Mouse (Mus musculus): ENCODE measurements around the gene Gcdh. TPM values are rescaled to one million over a fixed set of nuclear protein-coding genes. Genes with fewer than 3 reads are reported as not detected.
"Not testable (repeated sequence)": the region's sequence is repeated elsewhere in the genome, so short reads cannot be mapped to it uniquely, and the experiment has no call there.

Gcdh gene
- total RNA-seq, 2 experiments from 2014 or later: 55.0 to 56.0 TPM

DNA sequence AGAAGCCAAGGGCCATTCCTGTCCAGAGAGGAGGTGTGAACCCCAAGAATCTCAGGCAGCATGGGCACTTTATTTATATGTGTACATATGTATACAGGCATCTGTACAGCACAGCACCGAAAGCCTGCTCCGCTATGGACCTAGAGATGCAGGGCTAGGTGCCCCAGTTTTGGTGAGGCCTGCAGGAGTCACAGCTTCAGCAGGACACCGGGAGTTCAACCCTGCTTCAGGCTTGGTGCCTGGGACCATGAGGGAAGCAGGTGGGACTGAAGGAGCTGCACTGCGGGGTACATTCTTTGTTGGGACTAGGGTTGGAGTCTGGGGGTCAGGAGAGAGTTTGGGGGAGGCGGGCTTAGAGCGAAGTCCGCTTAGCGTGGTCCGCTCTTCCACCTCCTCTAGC is 18.1 kb upstream of the Gcdh start:
- no peak for DNase-seq (ENCODE audit: low spot score in 2 of 2)

DNA sequence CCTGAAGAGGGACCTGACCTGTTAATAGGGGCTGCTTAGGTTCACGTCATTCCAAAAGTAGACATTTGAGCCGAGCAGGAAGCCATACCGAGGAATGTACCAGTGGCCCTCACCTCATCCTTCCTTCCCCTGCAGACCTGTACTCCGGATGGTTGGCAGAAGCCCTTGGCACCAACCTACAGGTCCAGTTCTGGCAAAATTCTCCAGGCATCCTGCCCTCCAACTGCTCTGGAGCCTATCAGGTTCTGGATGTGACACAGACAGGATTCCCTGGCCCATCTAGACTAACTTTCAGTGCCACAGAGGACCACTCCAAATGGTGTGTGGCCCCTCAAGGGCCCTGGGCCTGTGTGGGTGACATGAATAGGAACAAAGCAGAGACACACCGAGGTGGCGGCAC is 16.8 kb upstream of the Gcdh start:
- no peak for DNase-seq (ENCODE audit: low spot score in 2 of 2)

DNA sequence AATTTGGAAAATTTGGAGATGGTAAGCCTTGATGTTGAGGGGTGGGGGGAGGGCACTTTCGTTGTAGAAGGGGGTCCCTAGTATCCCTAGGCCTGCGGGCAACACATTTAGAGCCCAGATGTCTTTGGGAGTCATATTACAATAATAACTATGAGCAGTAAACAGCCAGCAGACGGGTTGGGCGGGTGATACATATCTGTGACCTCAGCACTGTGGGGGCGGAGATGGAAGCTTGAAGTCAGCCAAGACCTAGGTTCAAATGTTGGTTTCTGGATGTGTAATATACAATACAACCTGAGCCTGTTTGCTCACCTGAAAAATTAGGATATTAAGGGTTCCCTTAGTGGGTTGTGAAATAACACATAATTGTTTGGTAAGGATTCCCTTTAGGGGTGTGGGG is 16.2 kb upstream of the Gcdh start:
- DNase-seq (ENCODE audit: low spot score in 2 of 2): no peak

DNA sequence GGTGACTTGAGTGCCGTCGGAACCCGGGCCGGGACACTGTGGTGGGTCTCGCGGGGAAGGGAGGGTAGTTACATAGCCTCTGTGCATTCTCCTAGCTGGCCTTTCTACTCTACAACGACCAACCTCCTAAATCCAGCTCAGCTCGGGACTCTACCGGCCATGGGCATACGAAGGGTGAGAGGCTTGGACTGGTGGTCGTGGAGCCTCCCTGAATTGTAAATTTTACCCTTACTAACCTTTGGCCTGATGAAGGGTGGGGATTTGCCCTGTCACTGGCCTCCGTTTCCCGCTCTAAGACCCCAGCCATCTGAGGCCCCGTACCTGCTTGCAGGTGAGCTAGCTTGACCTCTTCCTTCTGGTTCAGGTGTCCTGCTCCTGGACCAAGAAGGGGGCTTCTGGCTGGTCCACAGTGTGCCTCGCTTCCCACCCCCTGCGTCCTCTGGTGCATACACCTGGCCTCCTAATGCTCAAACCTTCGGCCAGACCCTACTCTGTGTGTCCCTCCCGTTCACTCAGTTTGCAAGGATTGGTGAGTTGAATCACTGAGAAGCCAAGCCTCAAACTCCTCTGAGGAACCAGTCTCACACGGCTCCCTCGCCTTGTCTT is 15.5 kb upstream of the Gcdh start:
- DNase-seq (ENCODE audit: low spot score in 2 of 2): no peak

DNA sequence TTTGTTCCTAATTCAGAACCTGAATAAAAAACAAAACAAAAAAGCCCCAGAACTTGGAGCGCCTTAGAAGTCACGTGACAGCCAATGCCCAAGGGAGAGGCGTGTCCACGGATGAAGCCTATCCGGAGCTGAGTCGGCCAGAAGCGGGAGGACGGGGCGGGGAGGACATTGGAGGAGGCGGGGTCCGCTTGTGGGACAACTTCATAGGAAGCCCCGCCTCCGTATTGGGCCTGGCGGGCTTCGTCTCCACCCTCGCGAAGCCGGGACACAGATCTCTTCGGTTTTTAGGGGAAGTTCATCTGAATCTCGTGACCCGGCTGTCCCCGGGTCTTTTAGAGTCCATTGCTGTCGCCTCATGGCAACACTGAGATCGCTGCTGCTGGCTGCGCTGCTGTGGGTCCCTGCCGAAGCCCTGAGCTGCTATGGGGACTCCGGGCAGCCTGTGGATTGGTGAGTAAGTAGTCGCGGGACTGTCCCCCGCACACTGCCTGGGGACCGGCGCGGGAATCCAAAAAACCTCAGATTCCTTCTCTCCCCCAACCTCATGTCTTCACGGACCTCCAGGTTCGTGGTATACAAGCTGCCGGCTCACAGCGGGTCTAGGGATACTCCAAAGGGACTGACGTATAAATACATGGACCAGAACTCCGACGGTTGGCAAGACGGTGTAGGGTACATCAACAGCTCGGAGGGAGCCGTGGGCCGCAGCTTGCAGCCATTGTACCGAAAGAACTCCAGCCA is 14.9 kb upstream of the Gcdh start, which contains the start of gene Dnase2a:
Dnase2a (plus strand) TSS at position 140 of the 741 bp plus-strand sequence.
- DNase-seq (ENCODE audit: low spot score in 2 of 2): peak; percentile 80 to 89

DNA sequence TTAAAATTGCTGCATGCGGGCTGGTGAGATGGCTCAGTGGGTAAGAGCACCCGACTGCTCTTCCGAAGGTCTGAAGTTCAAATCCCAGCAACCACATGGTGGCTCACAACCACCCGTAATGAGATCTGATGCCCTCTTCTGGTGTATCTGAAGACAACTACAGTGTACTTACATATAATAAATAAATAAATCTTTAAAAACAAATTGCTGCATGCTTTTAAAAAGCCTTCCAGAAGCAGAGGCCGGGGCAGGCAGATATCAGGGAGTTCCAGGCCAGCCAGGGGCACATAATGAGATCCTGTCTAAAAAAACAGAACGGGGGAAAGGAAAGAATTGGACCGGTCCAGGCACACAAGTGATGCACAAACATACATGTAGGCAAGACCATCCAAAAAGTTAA is 14.3 kb upstream of the Gcdh start:
- DNase-seq (ENCODE audit: low spot score in 2 of 2): not testable (repeated sequence)

DNA sequence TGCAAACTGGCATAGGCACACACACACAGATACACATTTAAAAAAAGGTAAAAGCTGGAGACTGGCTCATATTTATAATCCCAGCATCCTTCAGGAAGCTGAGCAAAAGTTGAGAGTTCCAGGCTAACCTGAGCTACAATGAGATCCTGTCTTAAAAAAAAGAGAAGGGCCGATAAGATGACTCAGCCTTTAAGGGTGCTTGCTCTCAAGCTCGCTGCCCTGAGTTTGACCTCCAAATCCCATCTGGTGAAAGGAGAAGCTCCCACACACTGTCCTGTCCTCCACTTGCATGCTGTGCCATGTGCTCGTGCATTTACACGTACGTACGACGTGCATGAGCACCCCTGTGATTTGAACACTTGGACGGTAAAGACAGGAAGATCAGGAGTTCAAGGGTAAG is 13.8 kb upstream of the Gcdh start:
- DNase-seq (ENCODE audit: low spot score in 2 of 2): no peak

DNA sequence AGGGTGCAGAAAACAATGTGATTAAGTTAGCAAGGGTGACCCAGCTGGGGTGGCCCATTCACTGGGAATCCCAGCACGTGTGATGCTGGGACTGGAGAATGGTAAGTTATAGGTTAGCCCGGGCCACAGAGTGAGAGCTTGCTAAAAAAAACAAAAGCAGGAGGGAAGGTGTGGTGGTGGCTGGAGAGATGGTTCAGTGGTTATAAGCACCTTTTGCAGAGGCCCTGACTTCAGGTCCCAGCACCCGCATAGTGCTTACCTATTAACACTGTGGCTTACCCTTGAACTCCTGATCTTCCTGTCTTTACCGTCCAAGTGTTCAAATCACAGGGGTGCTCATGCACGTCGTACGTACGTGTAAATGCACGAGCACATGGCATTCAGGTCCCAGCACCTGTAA is 13.3 kb upstream of the Gcdh start:
- DNase-seq (ENCODE audit: low spot score in 2 of 2): no peak

DNA sequence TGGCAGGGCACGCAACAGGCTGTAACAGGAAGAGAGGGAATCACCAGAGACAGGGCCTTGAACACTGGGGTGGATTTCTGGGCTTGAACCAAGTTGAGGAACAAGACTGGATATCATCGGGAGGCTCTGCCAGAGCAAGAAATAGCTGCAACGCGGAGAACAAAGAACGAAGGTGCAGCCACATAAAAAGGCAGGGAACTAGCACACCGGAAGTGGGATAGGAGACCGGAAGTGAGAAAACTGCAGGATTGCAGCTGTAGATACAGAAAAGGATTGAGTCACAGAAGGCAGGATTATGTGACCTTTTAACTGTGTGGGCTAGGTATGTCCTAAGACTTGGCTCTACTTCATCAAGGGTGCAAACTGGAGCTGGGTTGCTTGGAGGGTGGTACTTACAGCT is 10.6 kb upstream of the Gcdh start:
- no peak for DNase-seq (ENCODE audit: low spot score in 2 of 2)

DNA sequence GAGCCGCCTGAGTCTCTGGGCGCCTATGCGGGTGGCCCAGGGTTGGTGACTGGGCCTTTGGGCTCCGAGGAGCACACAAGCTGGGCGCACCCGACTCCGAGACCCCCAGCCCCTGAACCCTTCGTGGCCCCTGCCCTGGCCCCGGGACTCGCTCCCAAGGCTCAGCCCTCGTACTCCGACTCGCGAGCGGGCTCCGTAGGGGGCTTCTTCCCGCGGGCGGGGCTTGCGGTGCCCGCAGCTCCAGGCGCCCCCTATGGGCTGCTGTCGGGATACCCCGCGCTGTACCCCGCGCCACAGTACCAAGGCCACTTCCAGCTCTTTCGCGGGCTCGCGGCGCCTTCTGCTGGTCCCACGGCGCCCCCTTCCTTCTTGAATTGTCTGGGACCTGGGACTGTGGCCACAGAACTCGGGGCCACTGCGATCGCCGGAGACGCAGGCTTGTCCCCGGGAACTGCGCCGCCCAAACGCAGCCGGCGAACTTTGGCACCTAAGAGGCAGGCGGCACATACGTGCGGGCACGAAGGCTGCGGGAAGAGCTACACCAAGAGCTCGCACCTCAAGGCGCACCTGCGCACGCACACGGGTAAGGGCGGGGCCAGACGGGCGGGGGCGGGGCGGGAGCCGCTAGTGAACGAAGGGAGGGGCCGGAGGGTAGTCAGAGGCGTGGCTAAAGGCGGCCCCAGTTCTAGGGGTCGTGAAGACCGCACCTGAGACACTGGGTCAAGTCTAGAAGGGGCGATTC is 9.4 kb upstream of the Gcdh start:
- DNase-seq (ENCODE audit: low spot score in 2 of 2): peak; percentile 74 to 85

DNA sequence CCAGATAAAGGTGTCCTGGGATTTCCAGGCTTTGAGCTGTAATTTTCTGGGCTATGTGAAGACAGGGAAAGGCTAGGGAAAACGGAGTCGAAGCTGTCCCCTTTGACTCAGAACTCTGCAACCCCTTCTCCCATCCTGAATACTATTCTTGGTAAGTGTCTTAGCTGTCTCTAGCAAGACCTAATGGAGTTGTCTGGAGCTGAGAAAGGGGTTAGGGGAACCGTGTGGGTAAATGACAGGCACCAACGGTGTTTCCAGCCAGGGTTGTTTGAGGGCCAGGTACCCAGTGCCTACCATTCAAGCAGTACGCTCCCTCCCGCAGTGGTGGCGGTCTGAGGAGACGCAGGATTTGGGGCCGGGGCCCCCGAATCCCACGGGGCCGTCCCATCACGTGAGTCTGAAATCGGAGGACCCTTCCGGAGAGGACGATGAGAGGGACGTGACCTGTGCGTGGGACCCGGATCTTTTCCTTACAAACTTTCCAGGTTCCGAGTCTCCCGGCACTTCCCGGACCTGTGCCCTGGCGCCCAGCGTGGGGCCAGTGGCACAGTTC is 8.7 kb upstream of the Gcdh start:
- no peak for DNase-seq (ENCODE audit: low spot score in 2 of 2)

DNA sequence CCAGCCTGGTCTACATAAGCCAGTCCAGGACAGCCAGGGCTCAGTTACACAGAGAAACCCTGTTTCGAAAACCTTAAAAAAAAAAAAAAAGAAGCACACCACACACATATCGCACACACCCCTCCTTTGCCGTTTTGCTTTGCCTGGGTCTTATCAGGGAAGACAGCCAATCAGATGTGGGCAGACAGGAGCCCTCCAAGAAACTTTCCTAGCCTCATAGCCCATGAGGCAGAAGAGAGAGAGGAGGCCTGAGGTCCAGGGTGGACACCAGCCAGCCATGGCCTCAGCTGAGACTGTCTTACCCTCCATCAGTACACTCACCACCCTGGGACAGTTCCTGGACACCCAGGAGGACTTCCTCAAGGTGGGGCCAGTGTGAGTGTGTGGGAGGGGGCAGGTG is 8.0 kb upstream of the Gcdh start, which contains the start of gene Klf1:
Klf1 (plus strand) TSS at position 177 of the 400 bp plus-strand sequence.
- DNase-seq (ENCODE audit: low spot score in 2 of 2): no peak

DNA sequence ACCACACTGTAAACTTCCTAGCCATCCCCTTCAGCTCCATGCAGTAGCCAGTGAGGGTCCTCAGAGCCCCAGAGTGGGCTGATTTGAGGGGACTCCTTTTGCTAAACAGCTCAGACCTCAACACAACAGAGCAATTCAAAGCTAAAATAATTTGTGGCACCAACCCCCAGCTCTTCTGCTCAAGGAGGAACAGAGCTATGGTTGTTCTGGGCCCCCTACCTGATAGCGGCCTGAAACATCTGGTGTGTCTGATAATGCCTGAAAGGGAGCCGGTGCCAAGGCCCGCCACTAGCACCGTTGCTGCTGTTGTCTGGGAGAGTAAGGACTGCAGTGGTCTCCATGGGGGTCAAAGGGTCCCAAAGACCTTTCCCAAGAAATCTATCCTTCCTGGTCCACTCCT is 7.3 kb upstream of the Gcdh start:
- DNase-seq (ENCODE audit: low spot score in 2 of 2): no peak

DNA sequence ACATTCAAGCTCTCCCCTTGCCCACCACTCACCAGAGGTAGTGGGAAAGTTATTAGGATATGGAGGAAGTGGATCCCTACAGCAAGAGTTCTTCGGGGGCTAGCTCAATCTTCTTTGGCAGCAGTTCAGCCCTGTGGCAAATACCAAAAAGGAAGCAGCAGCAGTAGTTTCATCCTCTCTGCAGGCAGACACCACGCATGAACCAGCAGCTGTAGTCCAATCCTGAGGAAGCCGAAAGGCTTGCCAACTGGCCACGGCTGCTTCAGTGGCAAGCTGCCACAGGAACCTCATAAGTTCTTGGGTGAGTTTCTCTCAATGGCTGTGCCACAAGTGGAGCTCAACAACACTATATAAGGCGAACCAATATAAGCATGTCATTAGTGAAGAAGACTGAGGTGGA is 2.2 kb upstream of the Gcdh start:
- DNase-seq (ENCODE audit: low spot score in 2 of 2): no peak

DNA sequence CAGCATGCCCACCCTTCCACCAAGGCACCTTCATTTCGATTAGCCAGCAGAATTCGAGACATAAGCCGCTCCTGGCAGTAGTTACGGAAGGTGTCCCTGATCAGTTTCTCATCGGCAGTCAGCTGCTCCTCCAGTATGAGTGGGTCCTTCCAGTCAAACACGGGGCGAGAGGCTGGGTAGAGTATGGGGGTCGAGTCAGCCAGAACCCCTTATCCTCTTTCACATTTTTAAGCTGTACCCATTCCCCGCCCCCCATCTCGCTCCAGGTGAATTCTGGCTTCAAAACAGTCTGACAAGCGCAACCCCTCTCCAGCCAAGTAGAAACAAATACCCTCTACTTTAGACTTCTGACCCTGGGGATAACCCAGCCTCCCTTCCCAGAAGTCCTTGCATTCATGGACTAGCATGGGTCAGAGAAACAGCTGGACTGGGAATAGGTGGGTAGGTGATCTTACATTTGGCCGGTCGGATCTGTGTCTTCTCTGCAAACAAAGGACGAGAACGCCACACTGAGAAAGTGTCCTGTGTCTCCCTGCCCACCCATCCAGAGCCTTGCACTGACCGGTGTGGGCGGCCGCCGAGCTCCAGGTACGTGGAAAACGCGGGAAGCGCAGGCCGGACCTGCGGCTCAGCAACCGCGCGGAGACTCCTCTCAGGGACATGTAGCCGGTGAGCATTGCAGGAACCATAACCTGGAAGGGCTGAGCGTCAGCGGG is 570 bp downstream of the Gcdh start:
- DNase-seq (ENCODE audit: low spot score in 2 of 2): no peak

DNA sequence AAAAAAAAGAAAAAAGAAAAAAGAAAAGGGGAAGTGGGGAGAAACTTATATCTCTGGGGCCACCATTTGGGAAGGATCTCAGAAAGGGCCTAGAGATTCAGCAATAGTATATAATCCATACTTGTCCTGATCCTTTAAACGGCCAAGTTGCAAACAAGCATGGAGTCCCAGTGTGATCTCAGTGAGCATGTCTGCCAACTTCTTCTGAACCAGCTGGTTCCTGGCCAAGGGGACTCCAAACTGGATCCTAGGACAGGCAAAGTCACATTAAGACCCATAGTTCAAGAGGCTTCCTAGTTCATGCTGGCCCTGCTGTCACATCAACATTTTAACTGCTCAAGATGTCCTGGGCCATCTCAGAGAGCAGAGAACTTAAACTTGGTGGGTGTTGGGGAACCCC is 4.6 kb downstream of the Gcdh start:
- no peak for DNase-seq (ENCODE audit: low spot score in 2 of 2)

DNA sequence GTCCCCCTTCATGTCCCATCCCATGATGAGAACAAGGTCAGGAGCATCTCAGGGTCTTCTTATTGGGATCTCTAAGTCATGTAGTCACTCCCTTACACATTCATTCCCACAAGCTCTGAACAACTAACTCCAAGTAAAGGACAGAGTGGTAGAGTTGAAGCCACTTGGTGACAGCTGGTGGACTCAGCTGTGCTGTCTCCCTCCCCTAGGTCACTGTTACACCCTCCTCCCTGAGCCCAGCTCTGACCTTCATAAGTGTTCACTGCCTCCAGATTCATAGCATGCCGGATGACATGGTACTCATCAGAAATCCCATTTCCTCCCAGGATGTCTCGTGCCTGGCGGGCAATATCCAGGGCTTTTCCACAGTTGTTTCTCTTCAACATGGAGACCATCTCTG is 5.4 kb downstream of the Gcdh start:
- no peak for DNase-seq (ENCODE audit: low spot score in 2 of 2)

DNA sequence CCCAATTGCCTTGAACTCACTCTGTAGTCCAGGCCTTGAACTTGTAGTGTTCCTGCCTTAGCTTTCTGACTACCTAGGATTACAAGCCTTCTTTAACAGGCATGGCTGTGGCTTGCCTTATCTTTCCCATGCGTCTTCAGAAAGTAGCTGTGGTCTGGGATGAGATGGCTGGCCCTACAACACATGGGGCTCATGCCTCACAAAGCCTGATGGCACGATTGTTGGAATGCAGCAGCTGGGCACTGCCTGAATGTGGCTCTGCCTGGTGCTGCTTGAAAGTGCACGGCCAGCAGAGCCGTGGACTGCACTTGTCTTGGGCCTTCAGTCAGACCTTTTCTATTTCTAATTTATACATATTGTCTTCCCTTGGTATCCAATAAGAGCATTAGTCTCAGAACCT is 9.0 kb downstream of the Gcdh start:
- no peak for DNase-seq (ENCODE audit: low spot score in 2 of 2)

DNA sequence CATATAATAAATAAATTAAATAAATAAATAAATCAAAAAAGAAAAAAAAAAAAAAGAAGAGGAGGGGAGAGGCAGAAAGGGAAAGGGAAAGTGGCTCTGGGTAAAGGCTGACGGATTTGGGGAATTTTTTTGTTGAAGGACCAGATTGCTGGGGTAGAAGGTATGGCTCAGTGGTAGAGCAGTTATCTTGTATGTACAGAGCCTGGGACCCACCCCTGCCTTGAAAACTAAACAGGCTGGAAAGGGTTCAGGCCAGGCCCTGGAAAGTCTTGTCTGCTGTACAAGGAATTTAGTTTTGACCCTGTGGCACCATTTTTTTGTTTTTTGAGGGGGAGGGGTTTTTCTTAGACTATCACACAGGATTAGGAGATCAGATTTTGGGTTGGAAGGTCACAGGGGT is 14.8 kb downstream of the Gcdh start:
- DNase-seq (ENCODE audit: low spot score in 2 of 2): no peak

DNA sequence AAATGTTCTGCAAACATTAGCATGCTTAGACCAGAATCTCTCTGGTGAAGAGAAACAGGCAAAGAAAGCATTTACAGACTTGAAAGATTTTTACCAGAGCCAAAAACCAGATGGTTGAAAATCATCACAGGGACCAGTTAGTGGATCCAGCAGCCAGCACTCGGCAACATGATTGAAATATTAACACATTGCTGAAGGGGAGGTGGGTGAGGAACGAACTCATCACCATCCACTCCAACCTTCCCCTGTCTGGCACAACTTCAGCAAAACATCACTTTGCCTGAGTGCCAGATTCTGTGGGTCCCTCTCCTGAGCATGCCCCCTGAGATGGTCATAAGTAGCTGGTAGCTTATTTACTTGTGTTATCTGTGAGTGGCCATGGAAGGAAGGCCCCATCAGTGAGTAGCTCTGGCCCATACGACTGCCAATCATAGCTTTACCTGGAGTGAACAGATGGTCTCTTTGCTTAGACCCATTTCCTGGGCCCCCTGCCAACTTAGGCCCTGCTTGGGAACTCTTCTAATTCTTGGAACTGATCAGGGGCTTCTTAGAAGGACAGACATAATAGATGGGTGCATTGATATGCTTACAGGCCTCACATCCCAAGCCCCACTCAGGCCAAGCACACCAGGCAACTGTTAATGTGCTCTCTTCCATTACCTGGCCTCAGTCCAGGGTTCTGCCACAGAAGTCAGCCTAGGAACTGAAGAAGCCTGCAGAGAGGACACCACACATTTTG is 16.3 kb downstream of the Gcdh start:
- DNase-seq (ENCODE audit: low spot score in 2 of 2): no peak

DNA sequence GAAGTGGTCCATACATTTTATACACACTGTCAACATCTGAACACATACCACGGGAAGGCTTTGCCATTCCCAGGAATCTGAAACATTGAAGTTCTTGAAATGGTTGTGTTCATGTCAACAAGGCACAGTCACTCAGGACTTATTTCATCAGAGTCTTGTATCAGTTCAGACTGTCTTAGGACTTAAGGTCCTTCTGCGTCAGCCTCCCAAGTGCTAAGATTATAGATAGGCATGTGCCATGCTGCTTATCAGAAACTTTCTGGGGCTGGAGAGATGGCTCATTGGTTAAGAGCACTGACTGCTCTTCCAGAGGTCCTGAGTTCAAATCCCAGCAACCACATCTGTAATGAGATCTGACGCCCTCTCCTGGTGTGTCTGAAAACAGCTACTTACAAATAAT is 19.4 kb downstream of the Gcdh start:
- DNase-seq (ENCODE audit: low spot score in 2 of 2): no peak

All from adrenal gland, postnatal 4 days (tissue).